Mouse (Mus musculus) embryonic facial prominence, embryonic 14.5 days (tissue): ENCODE results near the gene Arhgef19. TPM values are rescaled to one million over a fixed set of nuclear protein-coding genes. Genes with fewer than 3 reads are reported as not detected.

Experiments
- ATAC-seq: fragments of 200-750 bp; cut with Nextera tagmentation; 2 replicates; pipeline ENCODE4 v1.8.0; 2017; ENCODE audit warnings: low read depth, moderate number of reproducible peaks, moderate TSS enrichment
- DNase-seq: peaks from one replicate; pipeline ENCODE4 v3.0.0-alpha.2; 2015; ENCODE audit warnings: low spot score
- H3K27ac ChIP-seq: fragments of 300-500 bp; sonication (generic); replicated peaks from 2 replicates; pipeline ENCODE4 v1.5.1; 2014; ENCODE audit warnings: low read depth, mild to moderate bottlenecking, low read length, moderate library complexity
- H3K27me3 ChIP-seq: fragments of 300-500 bp; sonication (generic); replicated peaks from 2 replicates; pipeline ENCODE4 v1.6.1; 2014; ENCODE audit warnings: low read length; ENCODE audit not compliant: control insufficient read depth, insufficient read depth
- H3K36me3 ChIP-seq: fragments of 300-500 bp; sonication (generic); 2 replicates; pipeline ENCODE4 v1.6.1; 2014; ENCODE audit warnings: low read length, mixed read lengths; ENCODE audit not compliant: control insufficient read depth, insufficient read depth
- H3K4me1 ChIP-seq: fragments of 300-500 bp; sonication (generic); 2 replicates; pipeline ENCODE4 v1.6.1; 2014; ENCODE audit warnings: antibody characterized with exemption, low read length; ENCODE audit not compliant: control insufficient read depth, insufficient read depth
- H3K4me2 ChIP-seq: fragments of 300-500 bp; sonication (generic); 2 replicates; pipeline ENCODE4 v1.6.1; 2014; ENCODE audit warnings: low read depth, mild to moderate bottlenecking, low read length, moderate library complexity, mixed read lengths
- H3K4me3 ChIP-seq: fragments of 300-500 bp; sonication (generic); 2 replicates; pipeline ENCODE4 v1.5.1; 2014; ENCODE audit warnings: low read depth, mild to moderate bottlenecking, low read length
- H3K9ac ChIP-seq: fragments of 300-500 bp; sonication (generic); 2 replicates; pipeline ENCODE4 v1.6.1; 2014; ENCODE audit warnings: low read depth, mild to moderate bottlenecking, low read length, moderate library complexity, mixed read lengths
- H3K9me3 ChIP-seq: fragments of 300-500 bp; sonication (generic); 2 replicates; pipeline ENCODE4 v1.6.1; 2016; ENCODE audit warnings: low read length; ENCODE audit not compliant: control insufficient read depth
- WGBS: fragments of 180-500 bp; shearing (Covaris S2); extraction: QIAGEN DNeasy Blood & Tissue Kit; methylation state at CpG from one replicate; pipeline ENCODE4 v1.1.7; 2014; 5-methylcytosine and 5-hydroxymethylcytosine counted together
- polyA plus RNA-seq: library from polyadenylated mRNA; unstranded; fragments of >200 nt; fragmentation: Nextera tagmentation; extraction: Ambion mirVana; gene quantifications from 2 replicates; pipeline ENCODE4 v1.2.1, GENCODE M21; 2014

Gene Arhgef19
- polyA plus RNA-seq, 1 experiment from 2014 or later = 17.7 TPM

- DNase-seq = no peak
- Histone ChIP-seq H3K4me1 (no peaks in the 10 kb centered on the region), H3K36me3 (no peaks in the 10 kb centered on the region), H3K4me2 (no peak overlapping the region), H3K4me3 (no peak overlapping the region), H3K9me3 (no peaks in the 10 kb centered on the region), H3K9ac (no peak overlapping the region), H3K27ac (no peak overlapping the region), H3K27me3 (no peaks in the 10 kb centered on the region)
- WGBS = 73% methylated on average over 6 of the region's 6 CpGs
- ATAC-seq = no peak
These were observed 32.4 kb downstream of the Arhgef19 start for GRCm38 (mm10) chr4:141271721-141272120.

- 14% methylated on average over 14 of the region's 14 CpGs for WGBS
- Histone ChIP-seq H3K9ac (peak overlapping the region; percentile 57), H3K4me1 (no peaks in the 10 kb centered on the region), H3K36me3 (no peaks in the 10 kb centered on the region), H3K4me2 (peak overlapping the region; percentile 46), H3K27me3 (no peaks in the 10 kb centered on the region), H3K4me3 (peak overlapping the region; percentile 9; the same call in 1 of the 2 replicates), H3K27ac (no peak overlapping the region), H3K9me3 (no peaks in the 10 kb centered on the region)
- DNase-seq (peak; percentile 59), ATAC-seq (no peak; the same call in 1 of the 2 replicates)
These were observed 33.6 kb downstream of the Arhgef19 start for GRCm38 (mm10) chr4:141272878-141273277.

GRCm38 (mm10) chr4:141273296-141273695, 34.0 kb downstream of the Arhgef19 start:
- Histone ChIP-seq H3K4me3 (peak overlapping the region; percentile 9; the same call in 1 of the 2 replicates), H3K27ac (no peak overlapping the region)

GRCm38 (mm10) chr4:141274485-141275341, 35.4 kb downstream of the Arhgef19 start:
- H3K36me3 ChIP-seq = no peaks in the 10 kb centered on the region

More at GRCm38 (mm10) chr4:141273296-141273695, 34.0 kb downstream of the Arhgef19 start:
- H3K9ac ChIP-seq = peak overlapping the region; percentile 57
- H3K27me3 ChIP-seq = no peaks in the 10 kb centered on the region
- 19% methylated on average over 11 of the region's 12 CpGs for WGBS
- H3K4me1 ChIP-seq = no peaks in the 10 kb centered on the region
- no peaks in the 10 kb centered on the region for H3K36me3 ChIP-seq
- H3K4me2 ChIP-seq = peak overlapping the region; percentile 46
- ATAC-seq (peak; percentile 91), DNase-seq (peak; percentile 92)
- no peaks in the 10 kb centered on the region for H3K9me3 ChIP-seq

GRCm38 (mm10) chr4:141277157-141277556, 37.9 kb downstream of the Arhgef19 start:
- H3K9me3 ChIP-seq = no peaks in the 10 kb centered on the region
- no peak overlapping the region for H3K27ac ChIP-seq
- no peaks in the 10 kb centered on the region for H3K36me3 ChIP-seq
- no peak overlapping the region for H3K4me3 ChIP-seq
- ATAC-seq (no peak), DNase-seq (no peak)
- no peak overlapping the region for H3K4me2 ChIP-seq
- H3K9ac ChIP-seq = no peak overlapping the region
- H3K4me1 ChIP-seq = no peaks in the 10 kb centered on the region; the same call in 1 of the 2 replicates
- H3K27me3 ChIP-seq = no peaks in the 10 kb centered on the region
- WGBS = 86% methylated on average over 8 of the region's 8 CpGs

More at GRCm38 (mm10) chr4:141274485-141275341, 35.4 kb downstream of the Arhgef19 start:
- H3K27me3 ChIP-seq = no peaks in the 10 kb centered on the region
- H3K9ac ChIP-seq = no peak overlapping the region
- ATAC-seq = 0 out of 2 replicates have a peak, but pooled peaks have one; percentile 15
- H3K4me3 ChIP-seq = no peak overlapping the region
- DNase-seq = peak; percentile 43
- no peaks in the 10 kb centered on the region for H3K9me3 ChIP-seq
- 32% methylated on average over 23 of the region's 23 CpGs for WGBS
- H3K27ac ChIP-seq = no peak overlapping the region
- peak overlapping the region; percentile 8; the same call in 1 of the 2 replicates for H3K4me2 ChIP-seq
- H3K4me1 ChIP-seq = no peaks in the 10 kb centered on the region

- Histone ChIP-seq H3K9ac (no peak overlapping the region), H3K4me1 (no peaks in the 10 kb centered on the region; the same call in 1 of the 2 replicates), H3K36me3 (no peaks in the 10 kb centered on the region), H3K4me2 (no peak overlapping the region), H3K4me3 (no peak overlapping the region), H3K27me3 (no peaks in the 10 kb centered on the region), H3K9me3 (no peaks in the 10 kb centered on the region), H3K27ac (peak overlapping the region; percentile 46; the same call in 1 of the 2 replicates)
- WGBS = 43% methylated on average over 7 of the region's 7 CpGs
- DNase-seq = no peak
- peak; percentile 28 for ATAC-seq
These were observed 38.9 kb downstream of the Arhgef19 start for GRCm38 (mm10) chr4:141278154-141278553.

- no peak overlapping the region for H3K4me2 ChIP-seq
- 68% methylated on average over 15 of the region's 15 CpGs for WGBS
- H3K4me1 ChIP-seq = no peaks in the 10 kb centered on the region; the same call in 1 of the 2 replicates
- H3K9ac ChIP-seq = no peak overlapping the region
- no peaks in the 10 kb centered on the region for H3K9me3 ChIP-seq
- DNase-seq = no peak
- H3K27ac ChIP-seq = no peak overlapping the region
- H3K4me3 ChIP-seq = no peak overlapping the region
- H3K27me3 ChIP-seq = no peaks in the 10 kb centered on the region
- ATAC-seq = no peak
- no peaks in the 10 kb centered on the region for H3K36me3 ChIP-seq
These were observed 40.0 kb downstream of the Arhgef19 start for GRCm38 (mm10) chr4:141279327-141279726.

GRCm38 (mm10) chr4:141279783-141280182, 40.5 kb downstream of the Arhgef19 start:
- Histone ChIP-seq H3K4me2 (no peak overlapping the region), H3K27ac (no peak overlapping the region), H3K9ac (no peak overlapping the region), H3K27me3 (no peaks in the 10 kb centered on the region), H3K4me1 (no peaks in the 10 kb centered on the region; the same call in 1 of the 2 replicates), H3K9me3 (no peaks in the 10 kb centered on the region), H3K36me3 (no peaks in the 10 kb centered on the region), H3K4me3 (no peak overlapping the region)
- WGBS = 94% methylated on average over 6 of the region's 6 CpGs
- DNase-seq (no peak), ATAC-seq (no peak)
